Mouse (Mus musculus): ENCODE measurements around the gene Olfr470.
"Not testable (repeated sequence)": the region's sequence is repeated elsewhere in the genome, so short reads cannot be mapped to it uniquely, and the experiment has no call there.

Gene Olfr470

DNA sequence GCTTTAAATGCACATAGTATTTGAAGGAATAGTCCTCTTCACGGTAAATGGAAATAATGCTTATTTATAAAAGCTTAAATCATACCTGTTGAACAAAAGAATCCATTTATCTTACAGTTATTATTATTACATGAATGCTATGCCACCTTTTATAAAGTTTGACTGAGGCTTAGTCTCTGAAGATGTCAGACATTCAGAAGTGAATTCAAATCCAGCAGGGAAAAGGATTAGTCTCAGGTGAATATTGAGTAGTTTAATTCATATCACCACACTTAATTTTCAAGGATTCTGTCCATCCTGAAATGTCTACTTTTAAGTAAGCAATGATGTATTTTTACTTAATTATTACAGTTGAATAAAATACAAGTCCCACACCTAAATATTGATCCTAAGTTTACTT, at the start of gene Olfr470:
TSS of gene Olfr470 (minus strand) at position 101 of the 400 bp plus-strand sequence.
- DNase-seq: not testable (repeated sequence)

- peak; percentile 2 to 8 for DNase-seq
Measured at GRCm38 (mm10) chr7:107841719-107842118, 5.6 kb downstream of the Olfr470 start.

DNA sequence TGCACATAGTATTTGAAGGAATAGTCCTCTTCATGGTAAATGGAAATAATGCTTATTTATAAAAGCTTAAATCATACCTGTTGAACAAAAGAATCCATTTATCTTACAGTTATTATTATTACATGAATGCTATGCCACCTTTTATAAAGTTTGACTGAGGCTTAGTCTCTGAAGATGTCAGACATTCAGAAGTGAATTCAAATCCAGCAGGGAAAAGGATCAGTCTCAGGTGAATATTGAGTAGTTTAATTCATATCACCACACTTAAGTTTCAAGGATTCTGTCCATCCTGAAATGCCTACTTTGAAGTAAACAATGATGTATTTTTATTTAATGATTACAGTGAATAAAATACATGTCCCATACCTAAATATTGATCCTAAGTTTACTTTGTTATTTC, 21.8 kb downstream of the Olfr470 start, which contains the start of gene Olfr469:
TSS of gene Olfr469 (minus strand) at position 101 of the 400 bp plus-strand sequence.
- not testable (repeated sequence) for DNase-seq

- DNase-seq: not testable (repeated sequence)
Measured at GRCm38 (mm10) chr7:107823867-107824266, 23.4 kb downstream of the Olfr470 start.

GRCm38 (mm10) chr7:107819442-107819841, 27.8 kb downstream of the Olfr470 start:
- peak in 1 of 2 experiments; percentile 10 for DNase-seq

- DNase-seq: no peak
Measured at GRCm38 (mm10) chr7:107811963-107812362, 35.3 kb downstream of the Olfr470 start, which contains the start of gene Olfr467. Gene Olfr467 (plus strand): TSS chr7:107812263.

- no peak for DNase-seq
Measured at GRCm38 (mm10) chr7:107802138-107802537, 45.2 kb downstream of the Olfr470 start.

DNA sequence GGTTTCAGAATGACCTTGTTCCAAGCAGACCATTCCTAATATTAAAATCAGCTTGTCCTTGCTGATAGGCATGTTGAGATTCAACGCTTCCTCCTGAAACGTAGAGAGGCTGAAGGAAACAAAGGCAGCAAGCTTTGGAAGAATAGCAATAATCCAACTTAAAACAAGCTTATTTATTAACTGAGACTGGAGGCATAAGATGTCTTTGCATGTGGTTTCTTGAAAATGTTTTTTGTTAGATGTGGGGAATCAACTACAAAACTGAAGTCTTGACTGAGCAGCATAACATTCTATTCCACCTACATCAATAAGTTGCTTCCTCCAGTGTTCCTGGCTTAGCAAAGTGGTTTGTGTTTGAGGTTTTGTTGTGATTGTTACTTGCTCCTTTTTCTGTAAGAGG, 46.2 kb downstream of the Olfr470 start, which contains the start of gene Ovch2:
TSS of gene Ovch2 (minus strand) at position 101 of the 400 bp plus-strand sequence.
- no peak for DNase-seq

GRCm38 (mm10) chr7:107796500-107796899, 50.8 kb downstream of the Olfr470 start:
- DNase-seq: no peak

Measured in kidney, postnatal 36 days (tissue).